Mouse (Mus musculus) telencephalon, adult 2 months (tissue): ENCODE results near the gene Ptpdc1.

Experiments
- DNase-seq: peaks from one replicate; pipeline ENCODE4 v3.0.0-alpha.2; 2011; ENCODE audit warnings: low read depth, low spot score

Gene Ptpdc1

DNA sequence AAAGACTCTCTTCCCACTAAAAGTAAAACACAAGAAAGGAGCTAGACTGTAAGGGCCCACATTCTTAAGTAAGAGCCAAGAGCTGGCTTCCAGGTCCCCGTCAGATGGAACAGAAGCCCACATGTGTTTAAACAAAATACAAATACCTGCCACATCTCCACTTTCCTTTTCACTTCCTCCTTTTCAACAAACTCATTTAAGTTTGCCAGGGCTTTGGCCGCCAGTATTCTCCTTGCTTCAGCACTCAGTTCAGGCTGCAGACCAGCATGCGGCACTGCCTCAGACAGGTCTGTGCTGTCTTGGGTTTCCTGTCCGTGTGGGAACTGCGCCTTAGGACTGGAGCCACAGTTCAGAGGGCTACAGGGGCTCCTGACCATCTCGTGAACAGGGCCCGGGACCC, 39.7 kb downstream of the Ptpdc1 start:
- DNase-seq: no peak

GRCm38 (mm10) chr13:48582688-48583379, 42.6 kb downstream of the Ptpdc1 start:
- no peak for DNase-seq

GRCm38 (mm10) chr13:48578616-48579015, 46.8 kb downstream of the Ptpdc1 start:
- DNase-seq: no peak

GRCm38 (mm10) chr13:48577836-48578235, 47.6 kb downstream of the Ptpdc1 start:
- no peak for DNase-seq

DNA sequence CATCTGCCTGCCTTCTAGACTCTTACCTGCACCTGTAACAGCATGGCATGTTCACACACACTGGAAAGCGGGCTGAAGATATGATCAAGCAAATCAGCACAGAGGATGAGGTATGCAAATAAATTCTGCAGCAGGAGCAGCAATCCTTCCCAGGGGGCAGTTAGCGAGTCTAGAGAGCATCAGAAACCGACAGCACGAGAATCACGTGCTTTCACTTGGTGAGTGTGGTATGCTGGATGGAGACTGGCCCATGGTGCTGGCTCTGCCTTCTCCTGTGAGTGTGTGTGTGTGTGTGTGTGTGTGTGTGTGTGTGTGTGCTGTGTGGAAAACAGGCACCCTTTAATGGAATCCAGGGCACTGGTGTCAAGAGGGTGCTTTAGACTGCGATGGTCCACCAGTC, 48.5 kb downstream of the Ptpdc1 start:
- DNase-seq: no peak

DNA sequence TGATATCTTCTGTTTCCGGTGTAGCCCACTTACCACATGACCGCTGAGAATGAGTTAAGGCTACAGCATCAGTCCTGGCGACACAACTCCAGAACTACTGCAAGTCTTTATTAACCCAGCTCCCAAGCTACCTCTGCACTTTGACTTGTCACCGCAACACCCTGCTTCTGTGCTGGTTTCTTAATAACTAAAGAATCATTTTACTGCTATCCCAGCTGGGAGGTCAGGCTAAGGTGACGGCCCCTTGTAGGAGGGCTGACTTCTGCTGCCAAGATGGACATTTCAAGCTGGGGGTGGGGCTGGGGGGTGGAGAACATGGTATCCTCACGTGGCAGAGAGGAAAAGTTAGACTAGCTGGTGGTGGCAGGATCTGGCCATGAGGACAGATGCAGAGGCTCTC, 50.7 kb downstream of the Ptpdc1 start:
- no peak for DNase-seq

GRCm38 (mm10) chr13:48573525-48574355, 51.7 kb downstream of the Ptpdc1 start:
- DNase-seq: no peak

- DNase-seq: no peak
Measured at GRCm38 (mm10) chr13:48572127-48572526, 53.3 kb downstream of the Ptpdc1 start.

DNA sequence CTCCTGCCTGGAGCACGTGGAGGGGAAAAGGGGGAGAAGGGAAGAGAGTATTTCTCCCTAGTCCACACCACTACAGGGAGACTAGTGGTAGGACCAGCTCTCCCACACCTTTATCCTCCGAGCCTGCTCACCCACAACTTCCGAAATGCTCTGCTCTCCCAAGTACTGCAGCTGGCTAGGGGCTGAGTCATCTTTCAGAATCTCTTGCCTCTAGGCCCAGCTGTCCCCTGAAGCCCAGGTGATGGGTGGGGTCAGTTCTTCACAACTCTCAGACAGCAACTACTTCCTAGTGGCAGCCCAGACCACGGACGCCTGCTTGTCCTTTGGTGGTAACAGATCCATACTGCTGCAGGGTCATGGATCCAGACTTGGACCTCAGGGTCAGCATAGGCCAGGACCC, 54.2 kb downstream of the Ptpdc1 start:
- DNase-seq: no peak

DNA sequence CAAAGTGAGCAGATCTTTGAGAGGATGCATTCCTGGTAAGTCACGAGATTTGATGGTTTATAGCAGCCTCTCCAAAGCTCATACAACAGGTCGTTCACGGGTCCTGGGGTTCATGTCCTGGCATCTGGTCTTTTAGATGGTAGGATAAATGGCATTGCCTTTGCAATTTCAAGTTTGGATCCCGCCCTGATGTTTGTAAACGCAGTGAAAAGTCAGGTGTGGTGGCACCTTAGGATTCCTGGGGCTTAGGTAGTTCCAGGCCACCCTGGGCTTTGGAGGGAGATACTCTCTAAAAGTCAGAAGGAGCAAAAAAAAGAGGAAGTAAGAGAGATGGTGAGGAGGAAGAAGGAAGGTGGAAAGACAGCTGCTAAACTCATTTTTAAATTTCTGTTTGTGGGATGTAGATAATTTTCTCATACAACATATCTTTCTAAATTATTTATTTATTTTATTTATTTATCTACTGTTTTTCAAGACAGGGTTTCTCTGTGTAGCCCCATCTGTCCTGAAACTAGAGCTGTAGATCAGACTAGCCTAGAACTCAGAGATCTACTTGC, 55.8 kb downstream of the Ptpdc1 start:
- DNase-seq: no peak

- DNase-seq: no peak
Measured at GRCm38 (mm10) chr13:48567646-48568045, 57.8 kb downstream of the Ptpdc1 start.

DNA sequence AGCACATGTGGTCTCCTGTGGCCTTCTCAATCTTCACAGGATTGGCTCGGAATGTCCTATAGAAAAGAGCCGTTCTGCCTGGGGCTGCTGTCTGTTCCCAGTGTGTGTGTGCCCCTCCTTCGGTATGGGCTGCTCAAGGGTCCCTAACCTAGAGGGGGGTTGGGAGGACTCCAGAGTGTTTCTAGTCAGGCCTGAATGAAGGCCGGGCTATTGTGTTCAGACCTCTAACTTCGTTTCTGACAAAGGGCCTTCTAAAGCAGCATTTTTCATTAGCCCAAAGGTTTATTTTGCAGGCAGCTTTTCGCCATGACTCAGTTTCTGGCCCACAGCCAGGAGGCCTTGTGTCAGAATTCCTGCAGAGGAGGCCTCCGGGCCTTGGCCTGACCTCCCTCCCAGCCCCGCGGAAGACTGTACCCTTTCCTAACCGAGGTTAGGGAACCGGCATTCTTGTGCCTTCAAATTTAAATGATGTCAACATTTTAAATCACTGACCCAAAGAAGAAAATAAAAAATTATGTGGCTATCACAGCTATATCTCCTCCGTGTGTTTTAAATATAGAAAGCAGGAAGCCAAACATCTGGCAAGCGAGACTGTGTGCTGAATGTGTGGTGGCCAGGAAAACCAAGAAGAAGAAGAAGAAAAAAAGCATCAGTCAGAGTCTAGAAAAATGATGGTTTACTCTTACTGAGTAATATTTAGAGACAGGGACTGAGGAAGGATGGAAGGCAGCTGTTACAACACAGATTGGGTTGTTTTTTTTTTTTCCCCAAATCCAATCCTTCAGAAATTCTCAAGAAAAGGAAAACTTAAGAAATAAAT, 59.1 kb downstream of the Ptpdc1 start:
- no peak for DNase-seq

GRCm38 (mm10) chr13:48564881-48565600, 60.4 kb downstream of the Ptpdc1 start:
- no peak for DNase-seq

DNA sequence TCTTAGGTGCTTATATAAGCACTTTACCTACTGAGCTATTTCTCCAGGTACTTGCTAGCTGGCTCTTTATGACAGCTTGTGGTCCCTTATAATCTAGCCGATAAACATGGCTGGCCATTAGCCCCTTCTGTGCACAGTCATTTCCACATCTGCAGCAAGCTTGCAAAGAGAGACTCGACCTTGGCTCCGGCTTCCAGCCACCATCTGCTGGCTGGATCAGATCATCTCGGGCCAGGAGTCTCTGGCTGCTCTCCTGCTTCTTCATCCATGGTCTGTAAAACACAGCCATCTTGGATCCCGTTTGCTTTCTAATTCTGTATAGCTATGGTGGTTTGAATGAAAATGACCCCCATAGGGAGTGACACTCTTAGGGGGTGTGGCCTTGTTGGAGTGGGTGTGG, 63.1 kb downstream of the Ptpdc1 start:
- DNase-seq: no peak

DNA sequence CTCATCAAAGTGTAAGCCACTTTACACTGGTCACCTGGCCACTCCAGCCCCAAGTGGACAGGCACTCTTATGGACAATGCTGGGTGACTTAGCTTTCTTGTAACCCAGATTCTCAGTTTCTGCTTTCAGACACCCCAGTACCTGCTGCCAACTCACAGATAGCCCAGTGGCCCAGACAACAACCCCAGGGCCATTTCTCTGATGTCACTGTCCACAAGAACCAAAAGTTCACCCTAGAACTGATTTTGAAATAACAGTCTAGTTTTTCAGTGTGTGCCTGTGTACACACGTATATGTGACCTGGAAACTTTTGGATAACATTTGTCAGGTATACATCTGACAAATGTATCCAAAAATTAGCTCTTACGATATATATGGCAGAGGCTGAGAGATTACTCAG, 64.0 kb downstream of the Ptpdc1 start:
- no peak for DNase-seq

DNA sequence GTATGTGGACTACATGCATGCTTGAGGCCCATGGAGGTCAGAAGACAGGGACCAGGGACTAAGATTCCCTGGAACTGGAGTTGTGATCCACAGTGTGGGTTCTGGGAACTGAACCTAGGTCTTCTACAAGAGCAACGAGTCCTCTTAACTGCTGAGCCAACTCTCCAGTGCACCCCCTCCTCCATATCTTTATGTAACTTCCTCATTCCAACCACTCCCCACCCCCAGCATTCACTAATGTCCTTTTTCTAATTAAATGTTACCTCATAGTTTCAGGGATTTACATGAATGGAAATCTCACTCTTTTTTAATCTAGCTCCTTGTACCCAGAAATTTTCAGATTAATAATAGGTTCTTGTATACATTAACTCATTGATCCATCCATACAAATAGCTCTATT, 69.5 kb downstream of the Ptpdc1 start:
- no peak for DNase-seq

DNA sequence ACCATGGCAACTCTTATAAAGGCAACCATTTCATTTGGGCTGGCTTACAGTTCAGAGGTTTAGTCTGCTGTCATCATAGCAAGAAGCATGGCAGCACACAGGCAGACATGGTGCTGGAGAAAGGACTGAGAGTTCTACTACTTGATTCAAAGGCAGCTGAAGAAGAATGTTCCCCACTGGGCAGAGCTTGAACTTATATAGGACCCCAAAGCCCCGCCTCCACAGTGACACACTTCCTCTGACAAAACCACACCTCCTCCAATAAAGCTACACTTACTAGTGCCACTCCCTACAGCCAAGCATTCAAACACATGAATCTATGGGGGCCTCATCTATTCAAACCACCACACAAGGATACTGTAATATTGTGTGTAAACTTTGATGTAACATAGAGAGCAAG, 70.9 kb downstream of the Ptpdc1 start:
- DNase-seq: no peak

- DNase-seq: no peak
Measured at GRCm38 (mm10) chr13:48553511-48553910, 72.0 kb downstream of the Ptpdc1 start.

- peak; percentile 83 for DNase-seq
Measured at GRCm38 (mm10) chr13:48552181-48553090, 73.0 kb downstream of the Ptpdc1 start.

- no peak for DNase-seq
Measured at GRCm38 (mm10) chr13:48548296-48548695, 77.2 kb downstream of the Ptpdc1 start.
